Mouse (Mus musculus) WW6 (cell line): Measurements from ENCODE around the gene Atp5f1.
"Not testable (repeated sequence)": the region's sequence is repeated elsewhere in the genome, so short reads cannot be mapped to it uniquely, and the experiment has no call there.

ENCODE experiments used
- DNase-seq: peaks from one replicate; pipeline ENCODE4 v3.0.0-alpha.2; 2013; ENCODE audit warnings: low read depth, low spot score

Gene Atp5f1

GRCm38 (mm10) chr3:105959999-105960398 lies at the start of gene Atp5f1:
Gene Atp5f1, minus strand, starts transcription at chr3:105960099.
- no peak for DNase-seq

GRCm38 (mm10) chr3:106003360-106003759 lies 43.5 kb upstream of the Atp5f1 start:
- DNase-seq = not testable (repeated sequence)

- peak; percentile 73 for DNase-seq
Observed at GRCm38 (mm10) chr3:106001416-106002370, 41.8 kb upstream of the Atp5f1 start.

DNA sequence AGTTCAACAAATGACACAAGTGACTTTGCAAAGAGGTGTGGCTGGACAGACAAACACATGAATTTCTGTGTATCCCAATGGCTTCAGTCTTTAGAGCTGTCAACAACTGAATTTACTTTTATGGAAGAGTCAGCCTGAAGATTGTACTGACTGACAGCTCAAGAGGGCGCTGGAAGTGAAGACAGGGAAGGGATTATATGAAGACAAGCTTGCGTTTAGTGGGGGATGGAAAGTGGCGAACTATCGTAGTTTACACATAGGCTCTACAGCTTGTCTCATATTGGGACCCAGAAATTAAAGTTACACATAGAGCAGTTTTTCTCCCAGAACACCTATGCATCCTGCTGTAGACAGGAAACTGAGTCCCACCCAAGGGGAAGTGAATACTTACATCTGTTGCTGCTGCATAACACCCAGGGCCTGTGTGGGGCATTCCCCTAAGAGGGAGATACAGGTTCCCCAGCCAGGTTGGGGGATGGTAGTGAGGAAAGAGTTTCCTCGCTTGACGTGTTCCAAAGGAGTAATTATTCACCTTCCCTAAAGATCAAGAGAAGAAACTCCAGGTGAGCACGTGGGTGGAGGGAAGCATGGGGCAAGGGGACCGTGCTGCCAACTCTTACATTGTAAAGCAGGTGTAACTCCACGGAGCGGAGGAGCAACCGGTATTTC lies 40.9 kb upstream of the Atp5f1 start:
- no peak for DNase-seq

GRCm38 (mm10) chr3:105994730-105995129 lies 34.8 kb upstream of the Atp5f1 start:
- DNase-seq = no peak

DNA sequence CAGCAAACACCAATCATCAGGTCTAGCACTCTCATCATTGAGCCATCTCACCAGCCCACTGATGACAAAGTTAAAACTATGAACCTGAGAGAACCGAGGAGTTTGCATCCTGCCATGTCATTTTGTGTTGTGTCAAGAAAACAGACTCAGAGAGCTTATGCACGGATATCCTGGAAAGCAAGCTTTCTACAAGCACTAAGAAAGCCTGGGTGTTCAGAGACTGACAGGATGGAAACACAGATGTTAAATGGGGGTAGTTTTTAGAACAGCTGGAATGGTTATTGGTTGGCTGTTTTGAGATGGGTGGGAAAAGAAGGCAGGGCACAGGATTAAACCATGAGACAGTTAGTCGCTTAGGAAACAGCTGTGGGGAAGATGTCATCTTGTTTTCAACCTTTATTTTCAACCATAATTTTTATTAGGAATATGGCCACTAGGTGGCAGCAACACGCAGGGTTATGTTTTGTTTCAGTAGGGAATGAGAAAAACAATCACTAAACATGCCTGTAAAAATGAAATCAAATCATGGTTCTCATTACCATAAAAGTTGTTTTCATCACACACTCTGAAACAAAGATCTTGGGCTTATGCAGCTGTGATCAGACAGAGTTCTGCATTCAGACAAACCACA lies 31.9 kb upstream of the Atp5f1 start:
- no peak for DNase-seq

DNA sequence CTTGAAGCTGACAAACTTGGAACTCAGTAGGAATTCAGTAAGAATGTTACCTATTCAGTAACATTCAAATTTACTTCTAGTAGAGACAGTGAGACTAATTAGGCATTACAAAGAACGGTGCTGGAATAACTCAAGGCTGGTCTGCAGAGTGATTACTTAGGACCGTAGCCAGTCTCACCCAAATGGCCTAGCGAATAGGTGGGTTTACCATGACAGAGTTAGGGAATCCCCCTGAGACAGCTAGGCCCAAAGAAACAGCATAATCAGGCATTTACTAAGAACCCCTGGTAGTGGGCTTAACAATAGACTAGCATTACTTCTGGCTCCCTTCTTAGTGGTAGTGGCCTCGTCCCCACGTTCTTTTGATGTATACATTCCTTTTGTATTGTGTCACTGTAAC lies 29.7 kb upstream of the Atp5f1 start:
- DNase-seq = not testable (repeated sequence)

DNA sequence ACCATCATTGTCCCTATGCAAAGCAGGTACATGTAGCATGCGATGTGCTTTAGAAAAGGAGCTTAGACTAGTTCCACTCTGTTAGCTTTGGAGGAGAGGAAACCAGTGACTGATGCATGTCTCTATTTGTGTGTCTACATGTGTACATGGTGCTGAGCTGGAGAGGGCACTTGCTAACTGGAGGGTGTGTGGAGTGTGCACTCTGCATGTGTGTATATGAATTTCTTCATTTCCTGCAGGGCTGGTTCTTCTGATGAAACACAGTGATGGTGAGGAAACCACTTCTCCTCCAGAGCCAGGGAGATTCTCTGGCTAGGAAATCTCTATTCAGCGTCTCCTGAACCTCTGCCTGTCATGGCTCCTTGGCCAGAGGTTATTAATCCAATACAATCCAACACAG lies 14.3 kb upstream of the Atp5f1 start:
- no peak for DNase-seq

- DNase-seq = no peak
Observed at GRCm38 (mm10) chr3:105973411-105973810, 13.5 kb upstream of the Atp5f1 start, which contains the start of gene Ovgp1. Gene Ovgp1, plus strand, starts transcription at chr3:105973711.

GRCm38 (mm10) chr3:105971831-105972446 lies 12.0 kb upstream of the Atp5f1 start:
- DNase-seq = no peak

GRCm38 (mm10) chr3:105960700-105961099 lies 801 bp upstream of the Atp5f1 start:
- peak; percentile 29 for DNase-seq

DNA sequence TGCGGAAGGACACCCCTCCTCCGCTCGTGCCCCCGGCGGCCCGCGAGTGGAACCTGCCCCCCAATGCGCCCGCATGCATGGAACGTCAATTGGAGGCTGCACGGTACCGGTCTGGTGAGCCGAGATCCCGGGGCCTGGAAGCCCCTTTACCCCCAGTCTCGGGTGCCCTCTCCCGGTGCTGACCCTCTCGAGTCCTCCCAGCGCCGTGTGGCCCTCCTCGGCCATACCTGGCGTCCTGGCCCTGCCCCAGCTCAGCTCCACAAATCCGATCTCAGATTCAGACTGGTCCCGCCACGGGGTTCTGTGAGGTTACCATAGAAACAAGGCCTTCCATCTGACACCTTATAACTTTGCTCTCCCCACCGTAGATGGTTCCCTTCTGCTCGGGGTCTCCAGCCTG lies 314 bp downstream of the Atp5f1 start:
- DNase-seq = no peak

DNA sequence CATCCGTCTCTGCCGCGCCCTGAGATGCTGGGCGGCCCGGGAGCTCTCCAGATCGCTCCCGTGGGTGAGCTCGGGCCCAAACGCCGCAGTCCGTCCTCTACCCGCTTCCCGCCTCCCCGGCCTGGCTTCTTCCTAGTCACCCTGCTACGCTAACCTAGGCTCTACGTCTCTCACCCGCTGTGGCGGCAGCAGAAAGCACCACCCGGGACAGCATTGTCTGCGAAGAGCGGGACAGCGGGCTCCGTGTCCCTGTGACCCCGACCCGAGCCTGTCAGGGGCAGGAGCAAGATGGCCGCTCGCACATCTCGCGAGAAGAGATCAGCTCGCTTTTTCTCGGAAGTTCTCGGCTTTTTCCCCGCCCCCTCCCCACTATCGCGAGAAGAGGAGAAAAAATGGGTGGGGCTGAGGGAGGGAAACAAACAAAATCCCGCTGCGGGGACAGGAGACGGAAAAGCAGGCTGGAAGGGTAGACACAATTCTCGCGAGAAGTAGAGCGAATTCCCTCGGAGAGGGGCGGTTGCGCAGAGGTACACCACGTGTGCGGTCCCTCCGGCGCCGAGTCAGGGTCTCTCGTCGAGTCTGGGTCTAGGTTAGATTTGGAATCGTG lies 822 bp downstream of the Atp5f1 start, which contains the start of gene Wdr77:
TSS of gene Wdr77 (plus strand) at position 396 of the 607 bp plus-strand sequence.
- peak; percentile 97 for DNase-seq

DNA sequence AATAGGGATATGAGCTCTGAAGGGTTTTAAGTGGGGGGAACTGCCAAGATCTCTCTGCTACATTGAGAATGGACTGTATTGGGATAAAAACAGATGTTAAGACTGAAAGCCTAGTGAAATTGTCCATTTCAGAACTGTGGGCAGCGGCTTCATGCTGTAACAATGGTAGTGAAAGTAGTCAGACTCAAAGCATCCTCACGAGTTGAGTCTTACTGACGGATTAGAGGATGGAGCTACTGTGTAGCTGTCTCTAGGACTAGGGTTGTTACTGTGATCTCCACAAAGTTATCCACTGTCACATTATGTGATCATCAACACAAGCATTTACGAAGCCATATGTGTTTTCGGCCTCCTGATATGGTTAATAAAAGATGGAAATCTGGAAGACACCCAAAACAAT lies 1.7 kb downstream of the Atp5f1 start:
- no peak for DNase-seq

DNA sequence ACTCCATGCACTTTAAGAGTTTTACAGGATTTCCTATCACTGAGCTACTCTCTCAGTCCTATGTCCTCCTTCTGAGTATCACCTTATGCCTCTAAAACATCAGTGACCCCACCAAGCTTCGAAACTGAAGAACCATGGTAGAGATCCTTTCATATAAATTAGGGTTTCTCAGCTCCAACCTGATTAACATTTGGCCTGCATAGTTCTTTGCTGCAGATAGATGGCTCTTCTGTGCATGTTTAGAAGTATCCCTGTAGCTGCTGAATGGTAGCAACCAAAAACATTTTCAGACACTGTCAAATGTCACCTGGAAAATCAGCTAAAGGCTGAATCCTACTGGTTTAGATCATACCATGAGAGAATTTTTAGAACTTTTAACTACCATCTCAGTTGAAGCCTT lies 2.7 kb downstream of the Atp5f1 start:
- DNase-seq = no peak

DNA sequence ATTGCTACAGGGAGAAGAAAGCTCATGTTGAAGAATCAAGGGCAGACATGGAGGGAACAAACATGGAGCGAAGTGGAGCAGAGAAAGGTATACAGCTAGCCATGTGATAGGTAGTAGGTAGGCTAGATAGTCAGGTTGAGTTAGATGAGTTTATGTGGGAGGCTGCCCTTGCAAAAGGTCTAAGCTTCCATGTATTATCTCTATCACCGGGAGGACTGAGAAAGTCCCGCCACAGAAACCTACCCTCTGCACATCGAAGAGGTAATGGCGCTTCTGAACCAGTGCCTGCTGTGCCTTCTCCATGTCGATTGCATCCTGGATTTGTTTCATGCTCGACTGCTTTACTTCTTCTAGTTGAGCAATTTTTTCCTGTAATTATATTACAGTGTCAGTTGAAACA lies 8.6 kb downstream of the Atp5f1 start:
- no peak for DNase-seq

- DNase-seq = no peak
Observed at GRCm38 (mm10) chr3:105936111-105936510, 23.8 kb downstream of the Atp5f1 start.

DNA sequence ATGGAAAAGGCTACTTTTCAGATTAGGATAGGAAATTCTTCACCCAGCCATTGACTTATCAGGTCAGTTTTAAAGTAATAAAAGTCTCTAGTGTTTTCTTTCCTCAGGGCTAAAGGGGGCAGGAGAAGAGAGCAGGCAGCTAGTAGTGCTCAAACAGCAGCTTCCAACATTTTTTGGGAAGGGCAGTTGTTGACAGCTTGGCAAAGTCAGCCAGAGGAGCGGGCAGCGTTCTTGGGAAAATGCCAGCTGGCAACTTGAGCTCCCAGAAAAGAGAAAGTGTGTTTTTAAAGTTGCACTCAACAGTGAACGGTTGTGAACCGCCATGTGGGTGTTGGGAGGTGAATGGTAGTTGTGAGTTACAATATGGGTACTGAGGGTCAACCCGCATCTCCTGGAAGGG lies 24.9 kb downstream of the Atp5f1 start:
- no peak for DNase-seq

GRCm38 (mm10) chr3:105933926-105934325 lies 26.0 kb downstream of the Atp5f1 start:
- DNase-seq = no peak

- DNase-seq = no peak
Observed at GRCm38 (mm10) chr3:105932240-105933071, 27.4 kb downstream of the Atp5f1 start, which contains the start of gene I830077J02Rik. Gene I830077J02Rik, minus strand, starts transcription at chr3:105932664.
